Mouse (Mus musculus) left cerebral cortex, adult 9 months (tissue): ENCODE measurements around the gene Mib2.
"Not testable (repeated sequence)": the region's sequence is repeated elsewhere in the genome, so short reads cannot be mapped to it uniquely, and the experiment has no call there.

Experiments
- DNase-seq, 2 experiments: peaks; one replicate each; pipeline ENCODE4 v3.0.0; 2022; ENCODE audit warnings: low spot score in 2 of 2

Mib2 gene

DNA sequence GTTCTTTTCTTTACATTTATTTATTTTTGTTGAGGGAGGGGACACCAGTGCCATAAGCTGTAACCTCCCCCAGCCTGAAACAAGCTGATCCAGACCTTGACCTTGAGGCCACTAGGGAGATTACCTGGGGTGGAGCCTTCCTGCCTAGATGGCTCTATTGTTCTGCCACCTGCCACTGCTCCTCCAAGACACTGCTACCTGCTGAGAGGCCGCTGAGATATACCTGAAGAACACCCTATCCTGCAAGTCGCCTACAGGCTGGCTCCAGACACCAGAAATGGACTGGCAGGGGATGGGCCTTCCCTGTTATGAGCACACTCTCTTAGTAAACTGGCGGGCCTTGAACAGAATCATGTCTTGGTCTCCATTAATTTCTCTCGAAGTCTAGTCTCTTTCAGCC lies 1.2 kb upstream of the Mib2 start:
- DNase-seq: not testable (repeated sequence)

DNA sequence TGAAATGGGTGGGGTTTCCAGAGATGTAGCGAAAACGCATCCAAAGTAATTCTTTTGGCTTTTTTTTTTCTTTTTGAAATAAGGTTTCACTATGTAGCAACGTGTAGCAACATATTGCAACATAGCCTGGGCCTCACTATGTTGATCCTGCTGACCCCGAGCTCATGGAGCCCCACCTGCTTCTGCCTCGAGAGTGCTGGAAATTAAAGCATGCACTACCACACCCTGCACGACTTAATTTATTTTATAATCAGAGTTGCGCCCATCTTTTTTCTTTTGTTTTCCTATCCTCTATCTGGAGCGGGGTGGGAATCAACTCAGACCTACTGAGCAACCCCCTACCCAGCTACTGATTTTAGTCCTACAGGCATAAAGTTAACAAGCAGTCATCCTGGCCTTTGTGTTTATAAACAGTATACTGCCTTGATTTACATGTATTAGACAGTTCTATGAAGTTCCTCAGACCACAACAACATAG lies 639 bp upstream of the Mib2 start:
- no peak for DNase-seq

DNA sequence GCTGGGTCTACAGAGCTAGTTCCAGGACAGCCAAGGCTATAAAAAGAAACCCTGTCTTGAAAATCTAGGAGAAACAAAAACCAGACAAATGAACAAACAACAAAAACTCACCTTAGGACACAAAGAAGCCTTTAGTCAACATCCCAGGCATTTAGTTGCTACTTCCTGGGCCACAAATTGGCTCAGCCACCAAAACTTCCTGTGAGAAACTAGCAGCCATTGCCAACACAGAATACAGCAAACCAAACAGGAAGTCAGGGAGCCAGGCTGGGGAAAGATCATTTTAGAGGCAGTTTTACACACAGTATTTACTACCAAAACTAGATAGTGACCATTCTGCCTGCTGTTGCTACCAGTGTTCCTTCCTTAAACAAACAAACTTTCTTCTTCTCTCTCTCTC lies 2.1 kb downstream of the Mib2 start:
- DNase-seq: no peak

DNA sequence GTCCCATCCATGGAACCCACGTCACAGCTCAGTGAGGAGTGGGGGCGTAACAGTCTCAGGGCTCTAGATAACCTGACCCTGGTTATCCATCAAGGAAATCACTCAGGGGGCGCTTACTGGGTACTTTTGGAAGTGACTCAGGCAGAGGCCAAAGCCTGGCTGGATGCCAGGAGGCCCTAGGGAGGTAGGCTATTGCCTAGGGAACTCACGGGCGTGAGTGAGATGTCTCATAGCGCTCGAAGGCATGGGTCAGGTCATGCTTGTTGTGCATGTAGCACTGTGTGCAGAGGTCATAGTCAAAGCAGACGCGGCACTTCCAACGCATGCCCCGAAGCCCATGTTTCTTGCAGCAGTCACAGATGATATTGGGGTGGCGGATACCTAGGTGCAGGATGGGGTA lies 8.4 kb downstream of the Mib2 start:
- no peak for DNase-seq

DNA sequence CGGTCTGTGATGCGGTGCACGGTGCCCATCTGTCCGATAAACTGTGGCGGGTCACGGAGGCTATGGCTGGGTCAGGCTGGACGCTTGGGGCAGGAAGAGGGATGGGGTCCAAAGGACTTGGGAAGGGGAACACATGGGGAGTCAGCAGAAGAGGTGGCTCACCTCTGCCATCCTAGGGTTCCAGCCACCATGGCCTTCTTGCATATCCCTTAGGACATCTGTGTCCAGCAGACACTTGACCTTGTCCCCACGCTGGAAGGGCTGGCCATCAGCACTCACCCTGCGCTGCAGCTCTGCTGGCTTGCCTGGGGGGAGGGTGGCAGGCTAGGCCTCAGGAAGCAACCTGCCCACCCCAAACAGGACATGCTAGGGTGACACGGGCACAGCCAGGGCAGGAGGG lies 10.0 kb downstream of the Mib2 start:
- no peak for DNase-seq

DNA sequence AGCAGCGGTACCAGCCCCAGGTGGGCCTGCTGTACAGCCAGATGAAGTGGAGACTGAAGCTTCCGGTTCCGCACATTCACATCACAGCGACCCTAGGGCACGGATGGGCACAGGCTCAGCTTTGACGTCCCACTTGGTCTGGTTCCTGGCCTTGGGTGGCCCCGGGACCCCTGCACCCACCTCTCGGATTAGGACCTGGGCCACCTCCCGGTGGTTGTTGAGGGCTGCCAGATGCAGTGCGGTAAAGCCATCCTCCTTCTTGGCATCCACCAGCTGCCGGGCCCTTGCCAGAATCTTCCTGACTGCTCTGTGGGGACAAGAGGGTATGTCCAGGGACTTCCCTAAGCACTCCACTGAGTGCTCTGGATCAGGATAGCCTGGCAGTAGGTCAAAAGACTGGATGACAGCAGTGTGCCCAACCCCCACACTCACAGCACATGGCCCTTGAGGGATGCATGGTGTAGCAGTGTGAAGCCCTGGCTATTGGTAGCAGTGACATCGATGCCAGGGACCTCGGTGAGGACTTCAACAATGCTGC lies 12.7 kb downstream of the Mib2 start:
- DNase-seq: no peak

DNA sequence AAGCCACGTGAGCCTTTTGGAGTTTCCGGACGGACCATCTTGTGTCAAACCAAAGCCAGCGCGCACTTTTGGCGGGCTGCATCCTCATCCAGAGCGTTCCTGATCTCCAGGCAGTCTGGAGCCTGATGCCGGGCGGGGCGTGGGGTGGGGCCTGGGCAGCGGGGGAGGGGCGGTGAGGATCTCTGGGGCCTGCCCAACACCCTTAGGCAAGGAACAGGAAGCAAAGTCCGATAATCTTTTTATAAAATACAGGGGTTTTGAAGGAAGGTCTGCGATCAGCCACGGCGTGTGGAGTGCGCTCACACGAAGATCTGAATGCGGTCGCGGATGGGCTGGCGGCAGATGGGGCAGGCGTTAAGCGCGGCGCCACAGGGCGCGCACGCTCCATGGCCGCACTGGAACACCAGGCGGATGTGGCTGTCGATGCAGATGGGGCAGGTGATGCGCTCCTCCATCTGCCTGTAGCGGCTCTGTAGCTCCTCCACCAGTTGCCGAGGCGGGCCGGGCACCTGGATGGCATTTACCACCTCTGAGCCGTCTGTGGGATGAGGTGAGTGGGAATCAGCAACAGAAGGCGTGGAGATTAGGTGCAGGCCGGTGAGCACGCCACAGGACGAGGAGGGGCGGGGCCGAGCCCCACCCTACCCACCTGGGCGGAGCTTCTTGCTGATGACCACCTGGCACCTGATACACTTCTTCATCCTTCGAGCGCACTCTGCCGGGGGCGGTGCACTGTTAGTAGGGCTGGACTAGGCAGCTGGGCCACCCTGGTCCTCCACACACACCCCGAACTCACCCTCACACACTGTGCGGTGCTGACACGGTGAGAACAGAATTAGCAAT lies 14.3 kb downstream of the Mib2 start:
- DNase-seq: no peak

DNA sequence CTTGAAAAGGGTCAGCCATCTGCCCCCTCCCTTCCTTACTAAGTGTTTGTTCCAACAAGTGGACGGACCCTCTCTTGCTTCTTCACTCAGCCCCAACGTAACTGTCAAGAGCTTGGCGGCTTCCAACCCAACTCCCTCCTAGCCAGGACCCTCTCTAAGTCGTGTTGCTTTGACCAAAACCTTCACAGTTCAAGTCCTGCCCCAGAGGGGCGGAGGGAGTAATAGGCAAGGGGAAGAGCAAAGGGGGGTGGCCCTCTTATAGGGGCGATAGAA lies 14.9 kb downstream of the Mib2 start:
- DNase-seq: no peak

DNA sequence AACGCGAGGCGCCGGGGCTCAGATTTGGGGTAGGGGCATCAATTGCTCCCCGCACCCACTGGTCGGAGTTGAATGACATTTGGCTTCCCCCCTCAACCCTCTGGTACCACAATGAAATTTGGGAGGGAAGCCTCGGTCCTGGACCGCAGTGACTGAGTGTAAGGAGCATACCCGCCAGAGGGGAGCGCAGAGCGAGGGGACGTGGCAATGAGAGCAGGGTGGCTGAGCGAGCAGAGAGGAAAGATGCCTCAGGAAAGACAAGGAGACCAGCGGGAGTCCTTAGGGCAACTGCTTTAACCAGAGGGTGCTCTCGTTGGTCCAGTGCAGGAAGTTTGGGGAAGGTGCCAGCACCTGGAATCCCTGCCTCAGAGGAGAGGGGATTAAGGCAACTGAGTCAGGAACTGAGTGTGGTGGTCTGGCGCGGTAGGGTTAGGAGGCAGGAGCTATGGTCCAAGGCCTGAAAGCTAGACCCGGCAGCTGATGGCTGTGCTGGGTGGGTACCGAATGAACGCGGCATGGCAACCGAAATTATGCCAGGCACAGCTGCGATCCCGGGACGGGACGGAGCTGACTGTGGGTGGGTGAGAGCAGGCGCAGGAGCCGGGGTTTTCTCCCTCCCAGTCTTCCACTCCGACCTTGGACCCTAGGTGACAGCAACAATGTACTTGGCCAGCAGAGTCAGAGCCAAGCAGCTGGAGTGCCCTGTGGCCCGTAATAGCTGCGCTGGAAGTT lies 15.4 kb downstream of the Mib2 start:
- DNase-seq: no peak

DNA sequence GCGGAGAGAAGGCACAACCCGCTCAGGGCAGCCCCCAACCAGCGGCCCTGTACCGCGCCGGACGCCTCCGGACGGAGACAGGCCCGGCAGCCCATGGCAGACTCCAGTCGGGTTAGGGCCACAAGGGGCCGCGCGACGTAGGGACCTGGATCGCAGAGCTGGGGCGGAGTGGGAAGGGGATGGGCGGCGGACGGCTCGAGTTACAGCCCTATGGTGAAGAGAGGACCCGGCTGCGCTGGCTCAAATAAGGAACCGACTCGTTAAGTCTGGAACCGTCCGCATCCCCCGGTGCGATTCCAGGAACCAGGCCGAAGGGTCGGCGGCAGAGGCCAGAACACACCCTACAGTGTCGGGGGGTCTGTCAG lies 15.9 kb downstream of the Mib2 start, which contains the start of gene Mmp23:
TSS of gene Mmp23 (minus strand) at position 299 of the 365 bp plus-strand sequence.
- DNase-seq: no peak

DNA sequence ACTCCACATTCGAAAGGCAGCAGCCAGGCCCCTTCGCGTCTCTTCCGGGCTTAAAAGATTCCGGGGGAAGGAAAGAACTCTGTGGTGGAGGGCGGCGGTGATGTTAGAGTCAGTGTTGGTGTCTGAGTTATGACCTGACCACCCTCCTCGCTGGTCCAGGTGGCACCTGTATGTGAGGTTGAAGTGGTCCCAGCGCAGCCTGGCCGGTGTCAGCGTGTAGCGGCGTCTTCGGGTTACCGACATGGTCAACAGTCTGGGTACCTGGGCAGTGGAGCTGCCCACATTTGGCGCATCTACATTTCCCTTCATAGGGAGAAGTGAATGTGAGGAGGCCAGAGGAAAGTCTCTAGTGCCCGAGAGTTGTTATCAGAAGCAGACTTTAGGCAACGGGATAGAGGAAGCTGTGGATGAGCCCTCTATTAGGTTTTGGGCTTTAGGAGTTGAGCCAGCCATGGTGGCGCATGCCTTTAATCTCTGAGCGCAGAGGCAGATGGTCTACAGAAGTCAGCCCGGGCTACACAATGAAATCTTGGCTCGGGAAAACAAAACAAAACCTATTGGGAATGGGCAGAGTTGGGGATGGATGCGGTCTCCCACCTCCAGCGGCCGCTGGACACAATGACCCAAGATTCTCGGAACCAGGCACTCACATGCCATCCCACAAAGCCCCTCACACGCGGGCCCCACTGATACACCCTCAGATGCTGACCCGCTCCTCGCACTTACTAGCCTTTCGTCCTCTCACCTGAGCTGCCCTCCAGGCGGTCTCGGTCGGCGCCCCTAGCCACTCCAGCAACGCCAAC lies 16.5 kb downstream of the Mib2 start:
- no peak for DNase-seq

DNA sequence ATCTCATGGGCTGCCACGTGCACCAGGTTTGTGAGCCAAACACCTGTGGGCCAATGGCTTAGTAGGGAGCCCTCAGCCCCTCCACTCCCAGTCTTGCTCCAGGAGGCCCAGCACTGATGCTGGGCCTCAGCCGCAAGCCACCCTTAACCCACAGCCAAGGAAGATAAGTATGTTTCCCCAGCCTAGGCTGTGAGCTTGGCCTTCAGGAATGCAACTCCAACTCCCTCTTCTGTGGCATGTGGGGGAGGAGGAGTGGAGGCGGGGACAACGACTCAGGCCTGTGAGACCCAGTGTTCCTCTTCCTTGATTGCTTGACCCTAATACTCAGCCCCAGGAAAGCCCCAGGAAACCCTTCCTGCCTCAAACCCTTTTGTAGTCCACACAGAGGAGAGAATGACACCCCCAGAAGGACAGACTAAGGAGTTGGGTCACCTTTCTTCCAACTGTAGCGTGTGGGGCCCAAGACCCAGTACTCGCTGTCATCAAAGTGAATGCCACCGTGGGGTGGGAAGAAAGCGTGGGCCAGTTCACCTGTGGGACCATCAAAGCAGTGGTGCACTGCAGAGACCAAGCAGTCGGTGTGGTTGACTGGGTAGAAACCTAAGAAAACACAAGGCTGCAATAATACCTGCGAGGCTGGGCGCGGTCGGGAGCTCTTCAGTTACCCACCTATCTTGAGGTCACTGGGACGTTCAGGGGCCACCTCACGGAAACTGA lies 17.3 kb downstream of the Mib2 start:
- no peak for DNase-seq

DNA sequence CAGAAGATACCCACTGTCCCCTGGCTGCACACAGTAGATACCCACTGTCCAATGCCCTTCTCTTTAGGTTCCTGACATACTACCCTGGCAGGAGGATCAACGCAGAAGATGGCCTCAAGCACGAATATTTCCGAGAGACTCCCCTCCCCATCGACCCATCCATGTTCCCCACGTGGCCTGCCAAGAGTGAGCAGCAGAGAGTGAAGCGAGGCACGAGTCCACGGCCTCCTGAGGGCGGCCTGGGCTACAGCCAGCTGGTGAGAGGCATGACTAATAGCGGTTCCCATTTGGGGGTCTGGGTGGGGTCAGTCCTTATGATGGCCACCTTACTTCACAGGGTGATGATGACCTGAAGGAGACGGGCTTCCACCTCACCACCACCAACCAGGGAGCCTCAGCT lies 19.6 kb downstream of the Mib2 start:
- DNase-seq: no peak

DNA sequence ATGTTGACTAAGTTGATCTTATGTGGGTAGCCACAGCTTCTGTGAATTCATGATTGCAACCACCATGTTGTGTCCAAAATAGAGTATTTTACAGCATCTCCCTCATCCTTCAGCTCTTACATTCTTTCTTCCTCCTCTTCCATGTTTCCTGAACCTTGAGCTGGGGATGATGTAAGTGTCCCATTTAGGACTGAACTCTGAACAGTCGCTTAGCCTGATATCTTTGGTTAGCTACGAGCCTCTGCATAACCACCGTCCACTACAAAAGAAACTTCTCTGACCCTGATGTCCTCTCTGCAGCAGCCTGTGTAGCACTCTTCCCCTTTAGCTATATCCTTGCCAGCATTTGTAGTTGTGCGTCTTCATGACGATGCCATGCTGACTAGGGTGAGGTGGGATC lies 23.3 kb downstream of the Mib2 start:
- DNase-seq: no peak

DNA sequence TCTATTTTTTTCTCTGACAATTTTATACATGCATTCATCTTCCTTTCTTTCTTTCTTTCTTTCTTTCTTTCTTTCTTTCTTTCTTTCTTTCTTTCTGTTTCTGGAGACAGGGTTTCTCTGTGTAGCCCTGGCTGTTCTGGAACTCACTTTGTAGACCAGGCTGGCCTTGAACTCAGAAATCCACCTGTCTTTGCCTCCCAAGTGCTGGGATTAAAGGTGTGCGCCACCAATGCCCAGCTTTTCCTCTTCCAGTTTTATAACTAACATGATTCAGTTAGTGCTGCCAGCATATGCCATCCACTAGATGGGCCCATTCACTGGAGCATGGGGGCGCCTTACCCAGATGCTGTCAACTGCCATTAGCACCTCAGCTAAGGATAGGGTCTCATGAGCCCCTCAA lies 23.7 kb downstream of the Mib2 start, which contains the start of gene Gm10563:
TSS of gene Gm10563 (minus strand) at position 101 of the 400 bp plus-strand sequence.
- not testable (repeated sequence) for DNase-seq

DNA sequence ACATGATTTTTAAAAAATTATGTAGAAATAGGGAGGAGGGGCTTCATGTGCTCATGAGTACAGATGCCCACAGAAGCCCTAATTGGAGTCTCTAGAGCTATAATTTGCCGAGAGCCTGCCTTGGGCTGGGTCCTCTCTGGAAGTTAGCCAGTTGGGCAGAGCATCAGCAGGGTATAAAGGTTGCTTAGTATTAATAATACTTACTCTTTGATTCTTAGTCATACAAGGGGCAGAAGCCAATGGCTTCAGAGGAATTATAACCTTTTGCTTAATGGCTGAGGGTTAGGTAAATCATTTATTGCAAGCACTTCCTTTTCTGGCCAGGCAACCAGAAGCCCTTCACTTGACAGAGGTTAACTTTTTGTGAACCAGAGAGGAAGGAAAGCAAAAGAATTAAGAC lies 25.5 kb downstream of the Mib2 start:
- no peak for DNase-seq

DNA sequence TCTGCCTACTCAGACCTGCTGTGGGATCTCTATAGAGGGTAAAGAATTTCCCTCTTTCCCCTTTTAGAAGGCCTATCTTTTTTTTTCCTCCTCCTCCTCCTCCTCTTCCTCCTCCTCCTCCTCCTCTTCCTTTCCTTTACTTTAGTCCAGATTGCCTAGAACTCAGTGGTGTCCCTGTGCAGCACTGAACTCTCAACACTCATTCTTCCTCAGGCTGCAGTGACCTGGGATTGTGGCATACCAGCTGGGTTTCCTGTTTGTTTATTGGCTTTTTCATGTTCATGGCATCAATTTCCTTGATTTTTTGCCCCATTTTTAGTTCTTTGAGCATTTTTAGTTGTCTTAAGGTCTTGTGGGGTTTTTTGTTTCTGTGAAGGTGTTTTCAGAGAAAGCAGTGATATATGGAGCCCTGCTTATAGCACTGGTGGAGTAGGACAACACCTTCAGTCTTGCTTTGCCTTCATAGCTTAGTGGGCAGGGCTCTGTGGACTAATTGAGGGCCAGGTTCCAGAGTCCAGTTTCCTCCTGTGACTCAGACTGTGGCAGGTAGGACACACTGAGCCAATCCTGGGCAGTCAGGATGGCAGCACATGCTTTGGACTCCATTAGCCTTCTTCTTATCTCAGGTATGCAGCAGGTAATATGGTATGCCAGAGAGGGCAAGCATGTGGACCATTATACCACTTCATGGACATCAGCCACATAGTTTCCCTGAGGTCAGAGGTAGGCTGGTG lies 33.1 kb downstream of the Mib2 start:
- DNase-seq: no peak

DNA sequence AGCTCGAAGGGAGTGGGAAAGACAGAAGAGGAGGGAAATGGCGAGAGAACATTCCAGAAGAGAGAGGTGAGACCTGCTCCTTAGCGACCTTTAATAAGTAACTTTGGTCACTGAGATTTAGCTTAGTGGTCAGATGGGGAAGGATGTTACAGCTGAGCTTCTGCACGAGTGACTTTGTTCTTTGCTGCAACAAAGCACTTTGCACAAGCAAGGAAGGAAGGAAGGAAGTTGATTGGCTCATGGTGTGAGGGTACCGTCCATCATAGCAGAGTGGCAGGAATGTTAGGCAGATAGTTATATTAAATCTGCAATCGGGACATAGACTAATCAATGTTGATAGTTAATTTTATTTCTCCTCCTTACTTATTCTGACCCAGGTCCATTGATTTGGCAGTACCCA lies 38.7 kb downstream of the Mib2 start:
- no peak for DNase-seq

DNA sequence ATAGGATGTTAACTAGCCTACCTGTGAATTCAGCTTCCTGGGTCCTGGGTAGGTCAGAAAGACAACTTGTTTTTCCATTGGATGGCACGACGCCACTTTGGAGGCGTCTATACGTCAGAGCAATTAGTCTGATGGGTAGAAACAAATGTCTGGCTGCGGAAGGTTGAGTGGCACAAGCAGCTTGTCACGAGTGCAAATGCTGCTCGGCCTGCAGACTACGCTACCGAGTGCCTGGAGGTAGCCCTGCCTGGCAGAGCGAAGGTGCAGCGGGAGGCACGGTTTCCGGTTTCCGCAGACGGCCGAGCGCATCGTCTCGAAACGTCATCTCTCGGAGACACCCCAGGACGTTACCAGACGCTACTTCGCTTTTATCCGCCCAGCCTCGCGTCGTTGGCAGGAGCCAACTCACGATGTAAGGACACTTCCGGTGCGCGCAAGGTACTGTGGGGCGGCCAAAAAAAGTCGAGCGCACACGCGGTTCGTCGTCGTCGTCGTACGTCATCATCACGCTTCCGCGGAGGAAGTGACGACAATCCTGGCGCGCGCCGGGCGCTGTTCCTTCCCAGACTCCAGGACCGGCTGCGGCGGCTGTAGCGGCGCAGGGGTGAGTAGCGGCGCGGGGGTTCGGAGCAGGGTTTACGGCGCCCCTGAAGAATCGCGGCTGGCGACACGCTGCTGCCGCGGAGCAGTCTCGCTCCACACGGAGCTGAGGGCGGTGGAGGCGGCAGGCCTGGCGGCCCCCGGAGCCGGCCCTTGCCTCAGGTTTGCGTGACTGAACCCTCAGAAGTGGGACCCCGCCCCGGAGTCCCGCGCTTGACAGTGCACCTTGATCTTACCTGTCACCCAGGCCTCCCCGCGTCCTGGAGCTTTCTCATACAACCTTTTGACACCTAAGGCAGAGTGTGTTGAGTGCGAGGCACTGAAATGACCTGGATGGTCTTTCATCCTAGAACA lies 44.4 kb downstream of the Mib2 start, which contains the start of gene Cdk11b:
TSS of gene Cdk11b (plus strand) at position 517 of the 954 bp plus-strand sequence.
- DNase-seq: peak; percentile 94 to 97

DNA sequence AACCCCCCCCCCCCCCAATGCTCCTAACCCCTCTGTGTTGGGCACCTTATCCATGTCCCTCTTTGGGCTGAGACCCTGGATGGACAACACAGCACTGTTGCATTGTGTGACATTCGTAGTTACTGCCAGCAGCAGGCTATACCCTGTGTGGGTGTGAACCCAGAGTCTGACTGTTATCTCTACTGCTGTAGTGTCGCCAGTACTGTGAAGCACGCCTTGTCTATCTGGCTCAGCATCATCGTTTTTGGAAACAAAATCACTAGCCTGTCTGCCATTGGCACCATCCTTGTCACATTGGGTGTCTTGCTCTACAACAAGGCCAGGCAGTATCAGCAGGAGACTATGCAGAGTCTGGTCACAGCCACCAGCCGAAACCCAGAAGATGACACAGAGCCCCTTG lies 50.7 kb downstream of the Mib2 start:
- DNase-seq: no peak
